Comparison of ENCODE assay signal across 19 mouse cellular contexts in the genomic region with DNA sequence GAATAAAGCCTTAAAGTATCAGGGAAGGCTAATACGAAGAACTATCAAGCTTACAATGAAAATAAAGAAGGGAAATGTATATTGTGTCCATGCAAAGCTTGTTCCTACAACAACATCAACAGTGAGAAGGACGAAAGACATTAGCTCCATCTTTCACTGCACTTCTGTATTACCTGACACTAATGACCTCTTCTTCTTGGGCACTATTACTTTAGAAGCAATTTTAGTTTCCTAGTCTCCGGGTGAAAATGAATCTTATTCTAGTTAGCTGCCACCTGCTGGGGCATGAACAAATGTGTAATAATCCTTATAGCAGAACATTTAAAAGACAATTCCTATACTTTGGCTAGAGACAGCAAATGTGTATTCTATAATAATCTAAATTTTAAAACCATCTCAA. TPM values are rescaled to one million over a fixed set of nuclear protein-coding genes. Genes with fewer than 3 reads are reported as not detected.
A peak's percentile ranks its signal among the peaks of the same experiment; 100 is the strongest.
DNase-seq lines count a peak whose midpoint lies in the region; ATAC-seq and TF ChIP-seq lines count a peak whose summit lies in the region.
"Had no signal": no experiment of that assay in that cellular context is flagged by ENCODE, and none has a peak within 500 bp of the region (broad histone marks: within the 10 kb centered on the region; RNA-seq: fewer than 3 reads in every experiment).

No protein-coding gene starts in this region.

- H3K9ac ChIP-seq in forebrain, embryonic 15.5 days (replicated peaks): peak overlapping the region; percentile 40
- H3K9ac ChIP-seq in neural tube, embryonic 13.5 days: peak overlapping the region; percentile 64
- H3K9ac ChIP-seq: intestine, embryonic 15.5 days; liver, embryonic 13.5 days had no signal

- no peak for ATAC-seq in forebrain, embryonic 15.5 days (replicated peaks)
- no peak for ATAC-seq in neural tube, embryonic 13.5 days (ENCODE audit: low read depth)
- ATAC-seq: intestine, embryonic 15.5 days had no signal

- no peaks in the 10 kb centered on the region for H3K27me3 ChIP-seq in forebrain, embryonic 15.5 days
- H3K27me3 ChIP-seq in midbrain, embryonic 10.5 days (ENCODE audit: low read depth, poor library complexity, severe bottlenecking): peaks cover 10% of the 10 kb centered on the region; the same call in 1 of the 2 replicates
- H3K27me3 ChIP-seq in neural tube, embryonic 13.5 days: no peaks in the 10 kb centered on the region

- peak; percentile 30 for TF ChIP-seq CTCF in left cerebral cortex, adult 2 months (IDR thresholded peaks at IDR 0.05)

- no peaks in the 10 kb centered on the region for H3K9me3 ChIP-seq in forebrain, embryonic 15.5 days
- no peaks in the 10 kb centered on the region for H3K9me3 ChIP-seq in midbrain, embryonic 10.5 days (replicated peaks)
- H3K9me3 ChIP-seq in neural tube, embryonic 13.5 days: no peaks in the 10 kb centered on the region
- H3K9me3 ChIP-seq: embryonic facial prominence, embryonic 10.5 days; heart, embryonic 10.5 days; intestine, embryonic 15.5 days; liver, embryonic 13.5 days had no signal

- no peak for DNase-seq in left cerebral cortex, adult 2 months (ENCODE audit: extremely low spot score in 1 of 2, low spot score in 2 of 2)
- no peak for DNase-seq in left cerebral cortex, adult 9 months (ENCODE audit: low spot score in 2 of 2)
- no peak for DNase-seq in midbrain, embryonic 10.5 days (ENCODE audit: low spot score)
- no peak for DNase-seq in kidney, adult 8-10 months
- DNase-seq in gastrocnemius, adult 8-10 months (ENCODE audit: low spot score in 2 of 2): no peak
- DNase-seq in retina, embryonic 14.5 days (ENCODE audit: low spot score): no peak
- DNase-seq: cerebellum, adult 18-20 months; heart, postnatal 14 days; kidney, postnatal 14 days; liver, embryonic 13.5 days; thymus, postnatal 14 days had no signal

- intact Hi-C loops in left cerebral cortex, adult 2 months (cut with DNase I): loop anchor here (5.0 to 10.0 kb wide), 3 partner anchors 416 to 1932 kb away; no protein-coding TSS in a partner anchor

- H3K36me3 ChIP-seq in forebrain, embryonic 15.5 days: no peaks in the 10 kb centered on the region
- H3K36me3 ChIP-seq in midbrain, embryonic 10.5 days: no peaks in the 10 kb centered on the region
- H3K36me3 ChIP-seq in neural tube, embryonic 13.5 days: no peaks in the 10 kb centered on the region
- H3K36me3 ChIP-seq: embryonic facial prominence, embryonic 10.5 days; heart, embryonic 10.5 days; intestine, embryonic 15.5 days; liver, embryonic 13.5 days had no signal

- peak overlapping the region; percentile 58; the same call in 1 of the 2 replicates for H3K27ac ChIP-seq in left cerebral cortex, adult 2 months
- no peak overlapping the region for H3K27ac ChIP-seq in forebrain, embryonic 15.5 days (replicated peaks)
- no peak overlapping the region for H3K27ac ChIP-seq in midbrain, embryonic 10.5 days (replicated peaks)
- H3K27ac ChIP-seq in neural tube, embryonic 13.5 days (replicated peaks): peak overlapping the region; percentile 11; the same call in 1 of the 2 replicates
- H3K27ac ChIP-seq: embryonic facial prominence, embryonic 10.5 days; heart, embryonic 10.5 days; intestine, embryonic 15.5 days; liver, embryonic 13.5 days had no signal

- peaks cover 40% of the 10 kb centered on the region for H3K4me1 ChIP-seq in forebrain, embryonic 15.5 days
- peaks cover 49% of the 10 kb centered on the region for H3K4me1 ChIP-seq in midbrain, embryonic 10.5 days
- peaks cover 42% of the 10 kb centered on the region for H3K4me1 ChIP-seq in neural tube, embryonic 13.5 days (replicated peaks)
- H3K4me1 ChIP-seq: liver, embryonic 13.5 days had no signal

- 10% methylated on average over 3 of the region's 3 CpGs for WGBS in forebrain, embryonic 15.5 days
- WGBS in midbrain, embryonic 10.5 days: 57% methylated on average over 3 of the region's 3 CpGs
- 30% methylated on average over 3 of the region's 3 CpGs for WGBS in neural tube, embryonic 13.5 days

- peak overlapping the region; percentile 67 for H3K4me3 ChIP-seq in left cerebral cortex, adult 2 months
- H3K4me3 ChIP-seq in forebrain, embryonic 15.5 days: peak overlapping the region; percentile 89
- peak overlapping the region; percentile 78; the same call in 1 of the 2 replicates for H3K4me3 ChIP-seq in midbrain, embryonic 10.5 days
- peak overlapping the region; percentile 86 for H3K4me3 ChIP-seq in neural tube, embryonic 13.5 days
- H3K4me3 ChIP-seq: embryonic facial prominence, embryonic 10.5 days; erythroblast, embryonic 14.5 days; heart, embryonic 10.5 days; intestine, embryonic 15.5 days; liver, embryonic 13.5 days; myocyte had no signal

- peak overlapping the region; percentile 42 for H3K4me2 ChIP-seq in forebrain, embryonic 15.5 days (replicated peaks)
- H3K4me2 ChIP-seq in neural tube, embryonic 13.5 days: peak overlapping the region; percentile 69
- H3K4me2 ChIP-seq: intestine, embryonic 15.5 days; liver, embryonic 13.5 days had no signal

RNA-seq across cellular contexts. Expression of a gene that starts 1.9 kb away (rescaled TPM):
- total RNA-seq in left cerebral cortex, adult 2 months (2021): 10 to 100 TPM; 70.8 to 73.1 TPM
- 32.7 and 34.0 TPM in 2 replicates for polyA plus RNA-seq in forebrain, embryonic 15.5 days (2015; fragmentation: Nextera tagmentation; extraction: Ambion mirVana)
- 6.4 and 9.9 TPM in 2 replicates for polyA plus RNA-seq in midbrain, embryonic 10.5 days (2016; fragmentation: Nextera tagmentation; extraction: Ambion mirVana)
- polyA plus RNA-seq in neural tube, embryonic 13.5 days (2015; fragmentation: Nextera tagmentation; extraction: Ambion mirVana): 26.9 and 28.6 TPM in 2 replicates
- under 1 TPM in 3 of 4 experiments, not detected in 1; 0.11 to 0.48 (median 0.18) TPM for total RNA-seq in gastrocnemius, adult 8-10 months (2022)
- total RNA-seq: megakaryocyte progenitor cell, adult 5-6 weeks had no signal
- polyA plus RNA-seq: erythroblast, embryonic 14.5 days had no signal

Comparison
In these comparisons a context has a peak if more than half of its experiments do, and no peak if none do; other contexts are left out.
1. H3K27ac ChIP-seq: peak in left cerebral cortex, adult 2 months (single experiment) and neural tube, embryonic 13.5 days (single experiment); none in forebrain, embryonic 15.5 days (single experiment) and midbrain, embryonic 10.5 days (single experiment).
2. Peak in every context shown above with its lines, with median percentiles within 50 percentile points of each other: H3K4me3 ChIP-seq.